Mouse (Mus musculus) hindbrain, postnatal 0 days (tissue): ENCODE data around the gene Uvrag. TPM values are rescaled to one million over a fixed set of nuclear protein-coding genes. Genes with fewer than 3 reads are reported as not detected.

Source experiments
- ATAC-seq: fragments of 200-750 bp; cut with Nextera tagmentation; 2 replicates; pipeline ENCODE4 v1.8.0; 2017; ENCODE audit warnings: mild to moderate bottlenecking, moderate TSS enrichment, moderate library complexity
- DNase-seq: peaks from one replicate; pipeline ENCODE4 v3.0.0-alpha.2; 2015; ENCODE audit warnings: low spot score
- H3K27ac ChIP-seq: fragments of 300-500 bp; sonication (generic); 2 replicates; pipeline ENCODE4 v1.5.1; 2014; ENCODE audit warnings: mild to moderate bottlenecking
- H3K27me3 ChIP-seq: fragments of 300-500 bp; sonication (generic); 2 replicates; pipeline ENCODE4 v1.6.1; 2014; ENCODE audit warnings: low read length, mixed read lengths; ENCODE audit not compliant: insufficient read depth
- H3K36me3 ChIP-seq: fragments of 300-500 bp; sonication (generic); 2 replicates; pipeline ENCODE4 v1.6.1; 2014; ENCODE audit warnings: low read length, mixed read lengths; ENCODE audit not compliant: insufficient read depth
- H3K4me1 ChIP-seq: fragments of 300-500 bp; sonication (generic); 2 replicates; pipeline ENCODE4 v1.6.1; 2014; ENCODE audit warnings: antibody characterized with exemption, low read length, mixed read lengths; ENCODE audit not compliant: insufficient read depth
- H3K4me2 ChIP-seq: fragments of 300-500 bp; sonication (generic); 2 replicates; pipeline ENCODE4 v1.6.1; 2014; ENCODE audit warnings: low read depth, mild to moderate bottlenecking, low read length, moderate library complexity, mixed read lengths
- H3K4me3 ChIP-seq: fragments of 300-500 bp; sonication (generic); 2 replicates; pipeline ENCODE4 v1.5.1; 2014; ENCODE audit warnings: low read length
- H3K9ac ChIP-seq: fragments of 300-500 bp; sonication (generic); replicated peaks from 2 replicates; pipeline ENCODE4 v1.6.1; 2014; ENCODE audit warnings: mild to moderate bottlenecking, low read length, moderate library complexity, mixed read lengths
- H3K9me3 ChIP-seq: fragments of 300-500 bp; sonication (generic); 2 replicates; pipeline ENCODE4 v1.6.1; 2016; ENCODE audit warnings: low read length, mixed read lengths
- CTCF ChIP-seq: IDR thresholded peaks from 2 replicates; pipeline ENCODE4 v1.5.1; 2016; ENCODE audit warnings: antibody characterized with exemption, control low read depth, low read depth
- WGBS: fragments of 180-500 bp; shearing (Covaris S2); extraction: QIAGEN DNeasy Blood & Tissue Kit; methylation state at CpG from one replicate; pipeline ENCODE4 v1.1.7; 2014; 5-methylcytosine and 5-hydroxymethylcytosine counted together
- polyA plus RNA-seq: library from polyadenylated mRNA; unstranded; fragments of >200 nt; fragmentation: Nextera tagmentation; extraction: Ambion mirVana; gene quantifications from 2 replicates; pipeline ENCODE4 v1.2.1, GENCODE M21; 2015
- total RNA-seq: library from RNA; depleted of rRNA; stranded (reverse); fragments of >200 nt; gene quantifications from 2 replicates; pipeline ENCODE4 v1.2.3, GENCODE M21; 2014

Uvrag gene
- total and polyA plus RNA-seq, 2 experiments from 2014 or later: 16.5 to 36.7 TPM

GRCm38 (mm10) chr7:98850388-98850787, 290.6 kb downstream of the Uvrag start:
- WGBS: 82% methylated on average over 5 of the region's 5 CpGs
- no peak for DNase-seq
- no peak overlapping the region for H3K27ac ChIP-seq

GRCm38 (mm10) chr7:98848899-98849640, 291.9 kb downstream of the Uvrag start:
- Histone ChIP-seq H3K27me3 (no peaks in the 10 kb centered on the region), H3K36me3 (no peaks in the 10 kb centered on the region), H3K4me2 (no peak overlapping the region), H3K27ac (no peak overlapping the region), H3K9me3 (no peaks in the 10 kb centered on the region), H3K4me3 (no peak overlapping the region), H3K4me1 (no peaks in the 10 kb centered on the region), H3K9ac (no peak overlapping the region)
- 81% methylated on average over 8 of the region's 8 CpGs for WGBS
- ATAC-seq (no peak), DNase-seq (no peak)
- no peak for TF ChIP-seq CTCF

More at GRCm38 (mm10) chr7:98850388-98850787, 290.6 kb downstream of the Uvrag start:
- Histone ChIP-seq H3K4me2 (no peak overlapping the region), H3K4me1 (no peaks in the 10 kb centered on the region), H3K27me3 (no peaks in the 10 kb centered on the region), H3K36me3 (no peaks in the 10 kb centered on the region), H3K4me3 (no peak overlapping the region), H3K9me3 (no peaks in the 10 kb centered on the region), H3K9ac (no peak overlapping the region)
- no peak for TF ChIP-seq CTCF
- no peak for ATAC-seq

GRCm38 (mm10) chr7:98843649-98844048, 297.3 kb downstream of the Uvrag start:
- no peak for TF ChIP-seq CTCF
- WGBS: 27% methylated on average over 7 of the region's 7 CpGs
- no peak for ATAC-seq
- peaks cover 22% of the 10 kb centered on the region for H3K27me3 ChIP-seq
- H3K27ac ChIP-seq: no peak overlapping the region
- no peaks in the 10 kb centered on the region for H3K9me3 ChIP-seq
- no peak overlapping the region for H3K4me2 ChIP-seq
- H3K9ac ChIP-seq: no peak overlapping the region
- DNase-seq: no peak
- H3K4me1 ChIP-seq: no peaks in the 10 kb centered on the region
- no peaks in the 10 kb centered on the region for H3K36me3 ChIP-seq
- H3K4me3 ChIP-seq: no peak overlapping the region

GRCm38 (mm10) chr7:98842997-98843396, 297.9 kb downstream of the Uvrag start:
- 87% methylated on average over 3 of the region's 3 CpGs for WGBS
- no peak for ATAC-seq
- no peak for TF ChIP-seq CTCF
- Histone ChIP-seq H3K4me1 (no peaks in the 10 kb centered on the region), H3K9me3 (no peaks in the 10 kb centered on the region), H3K27ac (no peak overlapping the region), H3K27me3 (peaks cover 22% of the 10 kb centered on the region), H3K9ac (no peak overlapping the region), H3K36me3 (no peaks in the 10 kb centered on the region), H3K4me2 (no peak overlapping the region), H3K4me3 (no peak overlapping the region)
- no peak for DNase-seq

- Histone ChIP-seq H3K27me3 (peaks cover 29% of the 10 kb centered on the region), H3K9me3 (no peaks in the 10 kb centered on the region), H3K36me3 (no peaks in the 10 kb centered on the region), H3K9ac (no peak overlapping the region), H3K4me3 (no peak overlapping the region), H3K4me1 (no peaks in the 10 kb centered on the region), H3K4me2 (no peak overlapping the region), H3K27ac (no peak overlapping the region)
- DNase-seq (no peak), ATAC-seq (no peak)
- TF ChIP-seq CTCF: peak; percentile 30
- 49% methylated on average over 3 of the region's 3 CpGs for WGBS
Measured at GRCm38 (mm10) chr7:98841802-98842201, 299.1 kb downstream of the Uvrag start.

GRCm38 (mm10) chr7:98840771-98841170, 300.2 kb downstream of the Uvrag start:
- 54% methylated on average over 3 of the region's 3 CpGs for WGBS
- H3K36me3 ChIP-seq: no peaks in the 10 kb centered on the region
- H3K4me3 ChIP-seq: no peak overlapping the region
- ATAC-seq (no peak), DNase-seq (no peak)
- peaks cover 32% of the 10 kb centered on the region for H3K27me3 ChIP-seq
- no peak overlapping the region for H3K9ac ChIP-seq
- H3K4me2 ChIP-seq: no peak overlapping the region
- H3K4me1 ChIP-seq: no peaks in the 10 kb centered on the region
- no peaks in the 10 kb centered on the region for H3K9me3 ChIP-seq
- H3K27ac ChIP-seq: no peak overlapping the region
- TF ChIP-seq CTCF: no peak

- Histone ChIP-seq H3K9ac (peak overlapping the region; percentile 33; the same call in 1 of the 2 replicates), H3K4me1 (peaks cover 5% of the 10 kb centered on the region; the same call in 1 of the 2 replicates)
- 6% methylated on average over 12 of the region's 12 CpGs for WGBS
Measured at GRCm38 (mm10) chr7:98839312-98839711, 301.6 kb downstream of the Uvrag start.

More at GRCm38 (mm10) chr7:98839312-98839711, 301.6 kb downstream of the Uvrag start:
- H3K4me3 ChIP-seq: peak overlapping the region; percentile 44
- no peak for TF ChIP-seq CTCF
- DNase-seq: no peak
- no peaks in the 10 kb centered on the region for H3K9me3 ChIP-seq
- no peak overlapping the region for H3K27ac ChIP-seq
- ATAC-seq: no peak
- no peaks in the 10 kb centered on the region for H3K36me3 ChIP-seq
- H3K27me3 ChIP-seq: peaks cover 47% of the 10 kb centered on the region
- H3K4me2 ChIP-seq: peak overlapping the region; percentile 86
